Mouse (Mus musculus): ENCODE results near the gene Grip1. TPM values are rescaled to one million over a fixed set of nuclear protein-coding genes. Genes with fewer than 3 reads are reported as not detected.

Grip1 gene
- polyA plus RNA-seq, 1 experiment from 2014 or later: 4.7 TPM

DNA sequence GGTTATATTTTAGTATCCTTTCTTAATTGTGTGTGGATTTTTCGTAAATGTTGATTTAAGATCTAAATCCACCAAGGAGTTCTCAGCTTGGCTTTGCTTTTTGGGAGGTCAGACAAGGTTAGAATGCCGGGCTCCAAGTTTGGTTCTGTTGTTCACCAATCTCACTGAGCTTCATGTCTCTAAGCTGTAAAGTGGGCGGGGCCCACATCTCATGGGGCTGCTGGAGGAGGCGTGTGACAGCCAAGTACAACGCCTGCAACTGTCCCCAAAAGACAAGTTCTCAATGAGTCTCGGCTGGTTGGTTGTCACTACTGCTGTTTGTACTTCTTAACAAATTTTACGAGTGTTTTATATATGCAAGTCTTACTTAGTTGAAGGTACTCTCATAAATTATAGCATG, 272.3 kb downstream of the Grip1 start:
- no peak overlapping the region for H3K4me2 ChIP-seq
- no peaks in the 10 kb centered on the region for H3K36me3 ChIP-seq
- peaks cover 15% of the 10 kb centered on the region; the same call in 1 of the 2 replicates for H3K4me1 ChIP-seq
- WGBS: 70% methylated on average over 7 of the region's 7 CpGs
- no peaks in the 10 kb centered on the region for H3K9me3 ChIP-seq
- H3K27me3 ChIP-seq: no peaks in the 10 kb centered on the region
- ATAC-seq (ENCODE audit: insufficient number of reproducible peaks, insufficient read depth, low FRiP score, low TSS enrichment, low read depth): no peak
- no peak overlapping the region for H3K4me3 ChIP-seq
- H3K9ac ChIP-seq: no peak overlapping the region
- H3K27ac ChIP-seq: no peak overlapping the region

DNA sequence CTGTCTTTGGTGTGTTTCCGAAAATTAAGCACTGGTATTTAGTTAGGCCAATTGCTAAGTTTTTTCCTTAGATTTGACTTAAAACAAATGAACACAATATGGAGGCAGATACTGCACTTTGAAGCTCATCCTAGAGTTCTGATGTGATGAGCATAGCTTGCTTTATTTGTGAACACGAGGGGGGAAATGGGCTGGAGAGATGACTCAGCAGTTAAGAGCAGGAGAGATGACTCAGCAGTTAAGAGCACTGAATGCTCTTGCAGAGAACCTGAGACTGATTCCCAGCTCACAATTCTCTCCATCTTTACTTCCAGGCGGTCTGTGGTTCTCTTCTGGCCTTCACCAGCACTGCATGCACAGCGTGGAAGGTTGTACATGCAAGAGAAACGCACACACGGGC, 273.3 kb downstream of the Grip1 start:
- H3K4me3 ChIP-seq: no peak overlapping the region
- WGBS: 84% methylated on average over 6 of the region's 6 CpGs
- H3K4me2 ChIP-seq: no peak overlapping the region
- H3K4me1 ChIP-seq: peaks cover 15% of the 10 kb centered on the region; the same call in 1 of the 2 replicates
- no peaks in the 10 kb centered on the region for H3K27me3 ChIP-seq
- no peak for ATAC-seq (ENCODE audit: insufficient number of reproducible peaks, insufficient read depth, low FRiP score, low TSS enrichment, low read depth)
- H3K9ac ChIP-seq: no peak overlapping the region
- H3K9me3 ChIP-seq: no peaks in the 10 kb centered on the region
- no peak overlapping the region for H3K27ac ChIP-seq
- H3K36me3 ChIP-seq: no peaks in the 10 kb centered on the region

DNA sequence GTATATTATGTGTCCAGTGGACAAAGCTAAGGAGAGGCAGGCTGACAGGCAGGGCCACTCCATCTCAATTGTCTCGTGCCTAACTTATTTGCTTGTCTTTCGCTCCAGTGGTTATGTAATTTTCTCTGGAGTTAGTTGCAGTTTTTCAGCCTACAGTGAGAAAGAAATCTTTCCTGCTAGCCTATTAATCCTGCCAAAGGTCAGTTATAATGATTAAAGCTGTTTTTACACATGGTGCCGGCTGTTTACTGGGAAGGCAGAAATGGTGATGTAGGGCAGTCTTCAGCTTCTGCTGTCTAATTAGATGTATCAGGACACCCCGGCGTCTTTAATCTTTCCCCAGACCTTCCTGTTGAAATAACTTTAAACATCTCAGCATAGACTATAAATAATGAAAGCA, 276.6 kb downstream of the Grip1 start:
- ATAC-seq (ENCODE audit: insufficient number of reproducible peaks, insufficient read depth, low FRiP score, low TSS enrichment, low read depth): no peak
- Histone ChIP-seq H3K9ac (no peak overlapping the region), H3K27me3 (no peaks in the 10 kb centered on the region), H3K27ac (no peak overlapping the region), H3K4me2 (no peak overlapping the region), H3K9me3 (no peaks in the 10 kb centered on the region), H3K4me1 (no peaks in the 10 kb centered on the region; the same call in 1 of the 2 replicates), H3K36me3 (no peaks in the 10 kb centered on the region), H3K4me3 (no peak overlapping the region)
- WGBS: 53% methylated on average over 5 of the region's 5 CpGs

DNA sequence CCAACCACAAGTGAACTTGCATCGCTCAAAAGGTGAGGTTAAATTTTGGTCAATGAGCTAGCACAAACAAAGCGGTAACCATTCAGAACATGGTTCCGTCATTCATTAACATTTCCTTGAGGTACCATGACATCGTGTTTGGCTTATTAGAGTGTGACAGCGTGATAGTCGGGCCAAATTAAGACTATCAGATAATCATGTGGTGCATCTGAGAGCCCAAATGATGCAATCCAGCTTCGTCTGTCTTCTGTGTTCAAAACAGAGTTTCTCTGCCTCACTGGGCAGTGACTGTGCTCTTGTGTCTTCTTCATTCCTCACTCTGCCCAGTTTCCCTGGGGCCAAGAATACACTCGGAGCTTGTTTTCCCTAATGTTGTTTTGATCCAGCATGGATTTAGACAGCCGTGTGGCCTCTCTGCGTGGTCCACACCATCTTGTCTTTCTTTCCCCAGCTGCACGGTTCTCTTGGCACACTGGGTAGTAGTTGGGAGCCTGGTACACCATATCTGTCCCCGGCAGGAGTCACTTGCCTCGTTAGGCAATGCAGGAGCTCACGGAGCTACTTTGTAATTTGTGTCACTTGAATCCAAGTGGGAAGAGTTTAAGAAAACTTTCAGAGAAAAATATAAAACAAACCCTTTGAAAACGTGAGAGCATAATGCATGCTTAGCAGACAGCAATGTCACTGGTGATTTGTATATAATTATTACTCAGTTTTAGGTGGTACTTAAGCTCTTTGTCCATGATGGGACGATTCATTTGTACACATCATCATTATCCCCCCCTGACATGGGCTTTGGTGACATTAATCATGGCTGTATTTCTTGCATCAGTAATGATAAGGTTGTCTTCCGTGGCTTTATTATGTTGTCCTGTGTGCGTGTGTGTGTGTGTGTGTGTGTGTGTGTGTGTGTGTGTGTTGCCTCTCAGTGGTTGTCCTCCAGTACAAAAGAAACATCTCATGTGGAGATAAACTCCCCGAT, 281.7 kb downstream of the Grip1 start:
- no peak overlapping the region for H3K4me3 ChIP-seq
- H3K27me3 ChIP-seq: no peaks in the 10 kb centered on the region
- H3K4me1 ChIP-seq: peaks cover 7% of the 10 kb centered on the region
- WGBS: 71% methylated on average over 19 of the region's 19 CpGs
- no peaks in the 10 kb centered on the region for H3K9me3 ChIP-seq
- H3K36me3 ChIP-seq: no peaks in the 10 kb centered on the region
- no peak overlapping the region for H3K27ac ChIP-seq
- no peak overlapping the region for H3K9ac ChIP-seq
- ATAC-seq (ENCODE audit: insufficient number of reproducible peaks, insufficient read depth, low FRiP score, low TSS enrichment, low read depth): no peak
- H3K4me2 ChIP-seq: no peak overlapping the region

DNA sequence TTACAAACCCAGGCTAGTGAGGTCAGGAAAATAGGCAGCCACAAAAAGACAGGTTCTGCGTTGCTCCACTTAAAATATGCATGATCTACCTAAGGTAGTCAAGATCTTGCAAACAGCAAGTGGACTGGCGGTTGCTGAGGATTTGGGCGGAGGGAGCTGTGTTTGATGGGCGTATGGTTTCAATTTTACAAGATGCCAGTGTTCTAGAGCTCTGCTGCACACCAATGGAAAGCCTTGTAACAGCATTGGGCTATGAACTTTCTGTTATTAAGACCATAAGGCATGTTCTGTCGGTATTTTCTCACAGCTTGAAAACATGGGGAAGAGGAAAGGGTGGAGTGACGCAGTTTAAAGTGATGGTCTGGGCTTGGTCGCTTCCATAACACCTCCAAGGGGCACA, 285.8 kb downstream of the Grip1 start:
- H3K4me2 ChIP-seq: no peak overlapping the region
- H3K4me3 ChIP-seq: no peak overlapping the region
- H3K36me3 ChIP-seq: no peaks in the 10 kb centered on the region
- ATAC-seq (ENCODE audit: insufficient number of reproducible peaks, insufficient read depth, low FRiP score, low TSS enrichment, low read depth): no peak
- no peak overlapping the region for H3K9ac ChIP-seq
- peaks cover 11% of the 10 kb centered on the region for H3K4me1 ChIP-seq
- 45% methylated on average over 7 of the region's 7 CpGs for WGBS
- no peaks in the 10 kb centered on the region for H3K27me3 ChIP-seq
- H3K27ac ChIP-seq: no peak overlapping the region
- no peaks in the 10 kb centered on the region for H3K9me3 ChIP-seq

DNA sequence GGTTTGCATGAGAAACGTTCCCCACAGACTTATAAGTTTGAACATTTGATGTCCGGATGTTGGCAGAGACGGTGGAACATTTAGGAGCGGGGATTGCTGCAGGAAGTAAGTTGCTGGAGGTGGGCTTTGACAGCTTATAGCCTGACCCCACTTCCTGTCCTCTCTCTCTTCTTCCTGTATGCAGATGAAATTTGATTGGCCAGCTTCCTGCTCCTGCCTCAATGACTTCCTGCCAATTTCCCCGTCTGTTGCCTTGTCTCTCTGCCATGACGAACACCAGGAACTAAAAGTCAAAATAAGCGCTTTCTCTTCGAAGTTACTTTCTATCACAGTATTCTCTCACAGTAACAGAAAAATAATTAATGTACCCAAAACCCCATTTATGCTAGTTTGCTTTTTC, 289.1 kb downstream of the Grip1 start:
- H3K36me3 ChIP-seq: no peaks in the 10 kb centered on the region
- peaks cover 16% of the 10 kb centered on the region for H3K4me1 ChIP-seq
- no peak overlapping the region for H3K4me2 ChIP-seq
- no peak overlapping the region for H3K27ac ChIP-seq
- ATAC-seq (ENCODE audit: insufficient number of reproducible peaks, insufficient read depth, low FRiP score, low TSS enrichment, low read depth): no peak
- H3K9me3 ChIP-seq: no peaks in the 10 kb centered on the region
- no peak overlapping the region for H3K4me3 ChIP-seq
- H3K9ac ChIP-seq: no peak overlapping the region
- no peaks in the 10 kb centered on the region for H3K27me3 ChIP-seq
- 78% methylated on average over 8 of the region's 8 CpGs for WGBS

DNA sequence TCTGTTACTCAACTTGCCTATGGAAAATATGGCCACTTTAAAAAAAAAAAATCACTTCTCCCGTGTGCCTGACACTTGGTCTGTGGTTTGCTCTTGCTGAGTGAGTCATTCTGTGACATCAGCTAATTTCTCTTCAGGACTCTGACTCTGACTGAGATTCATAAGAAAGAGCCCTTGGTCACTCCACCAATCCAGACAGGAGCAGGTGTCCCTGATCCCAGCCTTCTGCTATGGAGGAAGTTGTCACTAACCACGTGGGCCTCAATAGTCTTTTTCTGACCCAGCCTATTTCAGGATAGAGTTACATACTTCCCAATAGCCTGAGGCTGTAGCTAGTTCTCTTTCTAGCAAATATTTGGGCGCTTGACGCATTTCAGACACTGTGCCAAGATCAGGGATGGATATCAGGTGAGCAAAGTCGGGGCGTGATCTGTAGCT, 298.8 kb downstream of the Grip1 start:
- H3K36me3 ChIP-seq: no peaks in the 10 kb centered on the region
- H3K9me3 ChIP-seq: no peaks in the 10 kb centered on the region
- H3K9ac ChIP-seq: no peak overlapping the region
- no peaks in the 10 kb centered on the region for H3K4me1 ChIP-seq
- H3K27me3 ChIP-seq: no peaks in the 10 kb centered on the region
- WGBS: 48% methylated on average over 6 of the region's 6 CpGs
- H3K4me2 ChIP-seq: no peak overlapping the region
- no peak overlapping the region for H3K4me3 ChIP-seq
- no peak overlapping the region for H3K27ac ChIP-seq
- ATAC-seq (ENCODE audit: insufficient number of reproducible peaks, insufficient read depth, low FRiP score, low TSS enrichment, low read depth): no peak

DNA sequence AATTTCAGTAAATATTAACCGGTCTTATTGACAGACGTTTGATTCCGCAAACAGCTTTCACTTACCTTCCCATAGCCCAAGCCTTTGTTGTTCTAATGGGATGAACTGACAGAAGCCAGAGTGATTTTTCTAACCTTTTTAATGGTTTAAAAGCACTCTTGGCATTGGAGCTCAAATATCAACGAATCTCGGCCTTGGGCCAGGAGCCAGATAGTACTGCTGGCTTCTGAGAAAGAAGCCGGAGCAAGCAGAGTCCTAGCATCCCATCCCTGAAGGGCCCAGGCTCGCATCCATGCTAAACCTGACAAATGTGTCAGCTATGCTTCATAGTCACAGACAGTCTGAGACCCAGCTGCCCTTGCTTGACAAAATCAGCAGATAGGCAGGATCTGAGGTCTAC, 302.6 kb downstream of the Grip1 start:
- H3K9me3 ChIP-seq: no peaks in the 10 kb centered on the region
- no peaks in the 10 kb centered on the region for H3K36me3 ChIP-seq
- WGBS: 75% methylated on average over 7 of the region's 7 CpGs
- H3K27me3 ChIP-seq: no peaks in the 10 kb centered on the region
- no peak overlapping the region for H3K9ac ChIP-seq
- no peak overlapping the region for H3K4me2 ChIP-seq
- H3K27ac ChIP-seq: no peak overlapping the region
- ATAC-seq (ENCODE audit: insufficient number of reproducible peaks, insufficient read depth, low FRiP score, low TSS enrichment, low read depth): no peak
- H3K4me1 ChIP-seq: no peaks in the 10 kb centered on the region
- H3K4me3 ChIP-seq: no peak overlapping the region

DNA sequence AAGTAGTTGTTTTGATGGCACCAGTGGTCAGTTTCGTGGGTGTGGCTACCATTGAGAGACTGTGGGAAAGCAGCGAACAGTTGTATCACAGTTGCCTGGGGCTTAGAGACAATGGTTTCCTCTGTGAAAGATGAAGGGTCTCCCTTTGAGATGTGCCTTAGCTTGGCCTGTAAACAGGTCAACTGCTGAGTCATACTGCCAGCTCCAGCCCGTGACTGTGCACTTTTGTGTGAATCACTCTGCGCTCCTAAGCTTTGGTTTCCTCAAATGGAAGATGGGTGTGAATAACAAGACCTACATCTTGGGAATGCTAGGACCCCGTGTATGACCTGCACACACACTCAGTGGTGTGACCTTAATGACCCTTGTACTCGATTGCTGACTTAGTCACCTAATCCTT, 303.6 kb downstream of the Grip1 start:
- Histone ChIP-seq H3K36me3 (no peaks in the 10 kb centered on the region), H3K9me3 (no peaks in the 10 kb centered on the region), H3K27me3 (no peaks in the 10 kb centered on the region), H3K9ac (no peak overlapping the region), H3K4me1 (no peaks in the 10 kb centered on the region), H3K27ac (no peak overlapping the region), H3K4me2 (no peak overlapping the region), H3K4me3 (no peak overlapping the region)
- no peak for ATAC-seq (ENCODE audit: insufficient number of reproducible peaks, insufficient read depth, low FRiP score, low TSS enrichment, low read depth)
- 68% methylated on average over 6 of the region's 6 CpGs for WGBS

DNA sequence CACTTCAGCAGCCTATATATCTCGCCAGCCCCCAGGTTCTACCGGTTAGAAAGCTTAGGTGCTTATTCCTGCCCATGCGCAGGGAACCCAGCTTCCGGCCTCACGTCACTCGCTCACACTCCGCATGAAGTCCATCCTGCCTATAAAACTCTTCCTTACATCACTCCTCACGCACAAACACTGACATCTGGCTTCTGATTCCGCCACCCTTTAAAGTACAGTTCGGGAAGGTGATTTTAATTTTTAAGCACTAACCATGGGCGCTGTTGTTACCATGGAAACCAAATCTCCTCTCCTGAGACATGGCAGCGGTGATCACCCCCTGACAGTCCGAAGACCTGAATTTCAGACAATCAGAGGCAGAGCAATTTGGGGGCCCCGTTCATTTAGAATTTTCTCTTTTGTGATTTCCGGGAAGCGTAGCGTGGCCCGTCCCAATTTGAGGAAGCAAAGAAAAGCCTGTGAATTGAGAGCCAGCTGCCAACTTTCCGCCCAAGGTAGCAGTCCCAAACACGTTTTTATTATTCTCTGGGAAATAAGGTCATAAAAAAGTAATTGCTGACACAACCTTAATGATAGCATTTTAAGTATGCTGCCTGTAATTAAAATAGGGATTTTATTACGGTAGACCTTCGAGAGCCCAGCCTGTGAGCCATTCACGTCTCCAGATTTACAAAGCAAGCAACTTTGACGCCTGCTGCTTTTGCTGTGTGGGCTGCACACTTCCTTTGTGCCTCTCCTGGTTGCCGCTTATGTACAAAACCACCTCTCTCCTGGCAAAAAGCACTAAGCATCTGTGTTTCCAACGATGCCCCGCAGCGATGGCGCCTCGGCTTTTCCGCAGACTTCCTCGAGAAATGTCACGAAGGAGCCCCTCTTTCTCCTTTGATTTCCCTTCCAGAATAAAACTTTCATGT, 308.1 kb downstream of the Grip1 start:
- no peak overlapping the region for H3K4me3 ChIP-seq
- no peak overlapping the region for H3K9ac ChIP-seq
- H3K9me3 ChIP-seq: no peaks in the 10 kb centered on the region
- H3K36me3 ChIP-seq: no peaks in the 10 kb centered on the region
- no peak overlapping the region for H3K27ac ChIP-seq
- no peak for ATAC-seq (ENCODE audit: insufficient number of reproducible peaks, insufficient read depth, low FRiP score, low TSS enrichment, low read depth)
- no peak overlapping the region for H3K4me2 ChIP-seq
- H3K27me3 ChIP-seq: no peaks in the 10 kb centered on the region
- 85% methylated on average over 33 of the region's 33 CpGs for WGBS
- no peaks in the 10 kb centered on the region for H3K4me1 ChIP-seq

DNA sequence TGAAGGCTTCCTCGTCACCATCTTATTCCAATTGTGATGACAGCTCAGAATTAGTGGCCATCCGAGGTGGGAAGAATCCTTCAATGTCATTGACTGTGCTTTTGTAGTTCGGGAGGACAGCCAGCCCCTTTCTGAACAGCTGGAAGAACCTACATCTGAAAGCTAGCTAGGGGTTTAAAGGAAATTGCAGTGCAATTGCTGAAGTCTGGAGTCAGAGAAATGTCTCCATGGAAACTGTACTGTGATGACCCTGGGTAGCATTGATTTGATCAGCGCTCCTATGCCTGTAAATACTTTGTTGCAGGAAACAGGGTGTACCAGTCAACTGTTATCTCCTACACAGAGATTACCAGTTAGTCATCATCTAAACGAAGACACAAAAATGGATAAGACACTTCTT, 325.2 kb downstream of the Grip1 start:
- Histone ChIP-seq H3K4me1 (no peaks in the 10 kb centered on the region), H3K4me2 (no peak overlapping the region), H3K9me3 (no peaks in the 10 kb centered on the region), H3K27ac (no peak overlapping the region), H3K27me3 (no peaks in the 10 kb centered on the region), H3K4me3 (no peak overlapping the region), H3K36me3 (no peaks in the 10 kb centered on the region), H3K9ac (no peak overlapping the region)
- whole genome bisulfite sequencing: 78% methylated on average over 5 of the region's 5 CpGs
- ATAC-seq (ENCODE audit: insufficient number of reproducible peaks, insufficient read depth, low FRiP score, low TSS enrichment, low read depth): no peak
